Mouse (Mus musculus) kidney, postnatal 4 days (tissue): ENCODE results near the gene Fchsd2.

Experiments
- DNase-seq, 2 experiments: peaks; one replicate each; pipeline ENCODE4 v3.0.0; 2021; ENCODE audit warnings: mixed read lengths in 2 of 2

Gene Fchsd2

GRCm38 (mm10) chr7:101092618-101093017, at the start of gene Fchsd2:
Gene Fchsd2 (plus strand): TSS chr7:101092863.
- DNase-seq, result peak in 1 of 2 experiments; percentile 14

- no peak for DNase-seq
These were observed 48.7 kb upstream of the Fchsd2 start for GRCm38 (mm10) chr7:101043846-101044541.

- DNase-seq, result no peak
These were observed 44.4 kb upstream of the Fchsd2 start for GRCm38 (mm10) chr7:101048247-101048646.

GRCm38 (mm10) chr7:101049326-101050087, 43.2 kb upstream of the Fchsd2 start:
- peak; percentile 47 to 62 for DNase-seq

GRCm38 (mm10) chr7:101050724-101051550, 41.7 kb upstream of the Fchsd2 start:
- no peak for DNase-seq

GRCm38 (mm10) chr7:101051551-101052221, 41.0 kb upstream of the Fchsd2 start:
- DNase-seq, result peak; percentile 63 to 76

GRCm38 (mm10) chr7:101053136-101053535, 39.5 kb upstream of the Fchsd2 start:
- no peak for DNase-seq

GRCm38 (mm10) chr7:101057309-101057708, 35.4 kb upstream of the Fchsd2 start:
- DNase-seq, result no peak

- DNase-seq, result no peak
These were observed 33.5 kb upstream of the Fchsd2 start for GRCm38 (mm10) chr7:101059188-101059587.

- no peak for DNase-seq
These were observed 32.2 kb upstream of the Fchsd2 start for GRCm38 (mm10) chr7:101060476-101060875.

GRCm38 (mm10) chr7:101061381-101061780, 31.3 kb upstream of the Fchsd2 start:
- DNase-seq, result peak; percentile 94

GRCm38 (mm10) chr7:101062246-101062645, 30.4 kb upstream of the Fchsd2 start:
- no peak for DNase-seq

GRCm38 (mm10) chr7:101063523-101063922, 29.1 kb upstream of the Fchsd2 start:
- no peak for DNase-seq

- DNase-seq, result no peak
These were observed 27.7 kb upstream of the Fchsd2 start for GRCm38 (mm10) chr7:101064697-101065688.

GRCm38 (mm10) chr7:101066009-101066408, 26.7 kb upstream of the Fchsd2 start:
- DNase-seq, result no peak

- no peak for DNase-seq
These were observed 25.9 kb upstream of the Fchsd2 start for GRCm38 (mm10) chr7:101066650-101067346.

GRCm38 (mm10) chr7:101067521-101067920, 25.1 kb upstream of the Fchsd2 start:
- DNase-seq, result no peak

- no peak for DNase-seq
These were observed 23.4 kb upstream of the Fchsd2 start for GRCm38 (mm10) chr7:101069271-101069670.

- DNase-seq, result peak in 1 of 2 experiments; percentile 41
These were observed 22.3 kb upstream of the Fchsd2 start for GRCm38 (mm10) chr7:101070406-101070805.

GRCm38 (mm10) chr7:101071020-101071419, 21.6 kb upstream of the Fchsd2 start:
- peak in 1 of 2 experiments; percentile 35 for DNase-seq
